Mouse (Mus musculus): ENCODE data around the gene Dohh.

GRCm38 (mm10) chr10:81390678-81390965 is 6.4 kb downstream of the Dohh start:
- TF ChIP-seq SIN3A (IDR thresholded peaks at IDR 0.05; ENCODE audit: low read length), result no peak
- no peak for TF ChIP-seq CHD2 (IDR thresholded peaks at IDR 0.05; ENCODE audit: low read length)
- TF ChIP-seq ZMIZ1 (IDR thresholded peaks at IDR 0.05; ENCODE audit: low read depth, low read length), result no peak
- no peak for TF ChIP-seq ZKSCAN1 (IDR thresholded peaks at IDR 0.05; ENCODE audit: borderline replicate concordance, low read depth, low read length)
- no peak for TF ChIP-seq MAZ (IDR thresholded peaks at IDR 0.05; ENCODE audit: low read depth, low read length)
- TF ChIP-seq CTCF (conservative IDR thresholded peaks at IDR 0.05 in 1 of 2, IDR thresholded peaks at IDR 0.05 in 1 of 2; ENCODE audit: low read depth in 2 of 2, low read length in 2 of 2), result no peak
- TF ChIP-seq JUND (conservative IDR thresholded peaks at IDR 0.05; ENCODE audit: low read depth, low read length), result no peak
- no peak for TF ChIP-seq PAX5 (IDR thresholded peaks at IDR 0.05; ENCODE audit: low read length)
- TF ChIP-seq POLR2A (IDR thresholded peaks at IDR 0.05; ENCODE audit: low read depth, low read length), result no peak

Data from CH12.LX (cell line).